Mouse (Mus musculus) lung, postnatal 25 days (tissue): ENCODE results near the gene Zfp648.

Experiments
- DNase-seq: peaks from one replicate; pipeline ENCODE4 v3.0.0; 2022; ENCODE audit warnings: low spot score

The Zfp648 gene

GRCm38 (mm10) chr1:154220566-154220965 is 19.6 kb downstream of the Zfp648 start:
- DNase-seq, result no peak

GRCm38 (mm10) chr1:154223807-154224207 is 22.8 kb downstream of the Zfp648 start:
- no peak for DNase-seq

- peak; percentile 26 for DNase-seq
Observed at GRCm38 (mm10) chr1:154232594-154232993, 31.6 kb downstream of the Zfp648 start.

- no peak for DNase-seq
Observed at GRCm38 (mm10) chr1:154233033-154233432, 32.0 kb downstream of the Zfp648 start.

- DNase-seq, result no peak
Observed at GRCm38 (mm10) chr1:154234814-154235213, 33.8 kb downstream of the Zfp648 start.

GRCm38 (mm10) chr1:154238876-154239275 is 37.9 kb downstream of the Zfp648 start:
- DNase-seq, result no peak

- DNase-seq, result no peak
Observed at GRCm38 (mm10) chr1:154251186-154251585, 50.2 kb downstream of the Zfp648 start.

- DNase-seq, result no peak
Observed at GRCm38 (mm10) chr1:154252739-154253138, 51.8 kb downstream of the Zfp648 start.
